In the genomic region with DNA sequence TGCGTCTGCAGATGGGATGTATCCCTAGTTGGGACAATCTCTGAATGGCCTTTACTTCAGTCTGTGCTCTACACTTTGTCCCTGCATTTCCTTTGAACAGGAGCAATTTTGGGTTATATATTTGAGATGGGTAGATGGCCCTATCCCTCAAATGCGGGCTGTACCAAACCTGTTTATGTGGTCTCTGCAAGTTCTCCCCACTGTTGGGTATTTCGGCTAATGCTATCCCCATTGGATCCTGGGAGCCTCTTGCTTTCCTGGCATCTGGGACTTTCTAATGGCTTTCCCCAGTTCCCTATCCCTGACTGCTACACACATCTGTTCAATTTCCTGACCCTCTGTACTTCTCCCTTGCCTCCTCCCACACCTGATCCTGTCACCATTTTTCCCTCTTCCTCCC, we compare ENCODE assay signal across 31 mouse cellular contexts.
"Had no signal": no experiment of that assay in that cellular context is flagged by ENCODE, and none has a peak within 500 bp of the region (broad histone marks: within the 10 kb centered on the region; RNA-seq: fewer than 3 reads in every experiment).

No protein-coding gene starts in this region.

- H3K4me2 ChIP-seq: limb, embryonic 12.5 days; limb, embryonic 13.5 days; limb, embryonic 15.5 days; liver, embryonic 11.5 days; liver, embryonic 12.5 days; liver, embryonic 13.5 days; liver, embryonic 15.5 days; lung, embryonic 14.5 days; lung, embryonic 15.5 days; midbrain, embryonic 12.5 days; midbrain, embryonic 13.5 days; midbrain, embryonic 15.5 days; neural tube, embryonic 12.5 days had no signal

- H3K27ac ChIP-seq: left cerebral cortex, adult 2 months; limb, embryonic 10.5 days; limb, embryonic 12.5 days; limb, embryonic 13.5 days; limb, embryonic 15.5 days; liver, embryonic 12.5 days; liver, embryonic 13.5 days; liver, embryonic 14.5 days; liver, embryonic 15.5 days; lung, embryonic 15.5 days; macrophage; midbrain, embryonic 10.5 days; midbrain, embryonic 12.5 days; midbrain, embryonic 13.5 days; midbrain, embryonic 15.5 days; neural tube, embryonic 12.5 days had no signal

- H3K9me3 ChIP-seq: limb, embryonic 10.5 days; limb, embryonic 12.5 days; limb, embryonic 13.5 days; limb, embryonic 15.5 days; liver, embryonic 12.5 days; liver, embryonic 13.5 days; liver, embryonic 15.5 days; lung, embryonic 15.5 days; megakaryocyte, embryonic 14.5 days; midbrain, embryonic 10.5 days; midbrain, embryonic 12.5 days; midbrain, embryonic 13.5 days; midbrain, embryonic 15.5 days; neural tube, embryonic 12.5 days had no signal

- H3K9ac ChIP-seq: limb, embryonic 12.5 days; limb, embryonic 13.5 days; limb, embryonic 15.5 days; liver, embryonic 12.5 days; liver, embryonic 13.5 days; liver, embryonic 14.5 days; liver, embryonic 15.5 days; liver, postnatal 0 days; lung, embryonic 14.5 days; lung, embryonic 15.5 days; midbrain, embryonic 12.5 days; midbrain, embryonic 13.5 days; midbrain, embryonic 15.5 days; neural tube, embryonic 12.5 days had no signal

- H3K27me3 ChIP-seq: limb, embryonic 12.5 days; limb, embryonic 13.5 days; limb, embryonic 15.5 days; liver, embryonic 12.5 days; liver, embryonic 13.5 days; liver, embryonic 15.5 days; lung, embryonic 15.5 days; megakaryocyte, embryonic 14.5 days; midbrain, embryonic 12.5 days; midbrain, embryonic 13.5 days; midbrain, embryonic 15.5 days; neural tube, embryonic 12.5 days had no signal

- H3K36me3 ChIP-seq: limb, embryonic 10.5 days; limb, embryonic 12.5 days; limb, embryonic 13.5 days; limb, embryonic 15.5 days; liver, embryonic 12.5 days; liver, embryonic 13.5 days; liver, embryonic 15.5 days; lung, embryonic 15.5 days; midbrain, embryonic 10.5 days; midbrain, embryonic 12.5 days; midbrain, embryonic 13.5 days; midbrain, embryonic 15.5 days; neural tube, embryonic 12.5 days had no signal

- H3K4me3 ChIP-seq: left cerebral cortex, adult 2 months; limb, embryonic 10.5 days; limb, embryonic 12.5 days; limb, embryonic 13.5 days; limb, embryonic 15.5 days; liver, embryonic 12.5 days; liver, embryonic 13.5 days; liver, embryonic 15.5 days; lung, embryonic 15.5 days; megakaryocyte, embryonic 14.5 days; midbrain, embryonic 10.5 days; midbrain, embryonic 12.5 days; midbrain, embryonic 13.5 days; midbrain, embryonic 15.5 days; myocyte; neural tube, embryonic 12.5 days had no signal

- DNase-seq: left cerebral cortex, postnatal 4 days; liver; liver, embryonic 13.5 days; liver, postnatal 0 days; lung, adult 18-20 months; lung, adult 2 months; lung, embryonic 14.5 days; lung, postnatal 10 days; lung, postnatal 14 days; lung, postnatal 36 days; lung, postnatal 4 days; midbrain, embryonic 14.5 days had no signal

- ATAC-seq: liver, embryonic 12.5 days; liver, postnatal 0 days; lung, postnatal 0 days; midbrain, embryonic 13.5 days; midbrain, embryonic 15.5 days had no signal

- H3K4me1 ChIP-seq: limb, embryonic 10.5 days; limb, embryonic 12.5 days; limb, embryonic 13.5 days; limb, embryonic 15.5 days; liver, embryonic 12.5 days; liver, embryonic 13.5 days; liver, embryonic 15.5 days; lung, embryonic 15.5 days; megakaryocyte, embryonic 14.5 days; midbrain, embryonic 10.5 days; midbrain, embryonic 12.5 days; midbrain, embryonic 13.5 days; midbrain, embryonic 15.5 days; neural tube, embryonic 12.5 days had no signal
